Mouse (Mus musculus) bone marrow, adult 2 months (tissue): ENCODE measurements around the gene Ankrd2. TPM values are rescaled to one million over a fixed set of nuclear protein-coding genes. Genes with fewer than 3 reads are reported as not detected.
A peak's percentile ranks its signal among the peaks of the same experiment; 100 is the strongest.

Source experiments
- H3K27ac ChIP-seq: fragments of 200-500 bp; 2 replicates; pipeline ENCODE4 v1.5.1; 2012; ENCODE audit warnings: low read depth, mild to moderate bottlenecking, control low read depth, inconsistent platforms, low read length; ENCODE audit not compliant: control insufficient read depth, poor library complexity, insufficient read depth
- H3K4me1 ChIP-seq: fragments of 200-500 bp; 2 replicates; pipeline ENCODE4 v1.6.1; 2011; ENCODE audit warnings: low read length; ENCODE audit not compliant: control insufficient read depth, insufficient read depth
- H3K4me3 ChIP-seq: fragments of 200-500 bp; replicated peaks from 2 replicates; pipeline ENCODE3; 2011; ENCODE audit warnings: mild to moderate bottlenecking, low read depth, low read length, control low read depth; ENCODE audit not compliant: control insufficient read depth
- CTCF ChIP-seq: fragments of 200-500 bp; IDR thresholded peaks from 2 replicates; pipeline ENCODE4 v1.5.1; 2011; ENCODE audit warnings: low read length, control low read depth; ENCODE audit not compliant: control insufficient read depth, insufficient read depth
- POLR2A ChIP-seq: fragments of 200-500 bp; IDR thresholded peaks from 2 replicates; pipeline ENCODE4 v1.6.1; 2011; ENCODE audit warnings: low read depth, mild to moderate bottlenecking, control low read depth, low read length, borderline replicate concordance; ENCODE audit not compliant: control insufficient read depth
- WGBS: fragments of 180-500 bp; shearing (Covaris S2); methylation state at CpG from one replicate; pipeline ENCODE4 v1.1.7; 2018; 5-methylcytosine and 5-hydroxymethylcytosine counted together
- polyA plus RNA-seq: library from polyadenylated mRNA; stranded (reverse); fragments of >200 nt; gene quantifications from 2 replicates; pipeline ENCODE4 v1.2.4, GENCODE M21; 2011; ENCODE audit warnings: low replicate concordance; ENCODE audit not compliant: missing spikeins, insufficient read depth, insufficient read length

The Ankrd2 gene
- polyA plus RNA-seq: not detected in 2 replicates

- 62% methylated on average over 19 of the region's 19 CpGs for whole genome bisulfite sequencing
- Histone ChIP-seq H3K4me3 (no peak within 1 kb of the TSS), H3K27ac (no peak within 1 kb of the TSS; the same call in 1 of the 2 replicates), H3K4me1 (no peaks in the 10 kb centered on the region)
- no peak for TF ChIP-seq POLR2A
- TF ChIP-seq CTCF: peak; percentile 80
These were observed at the start of gene Ankrd2 for GRCm38 (mm10) chr19:42035456-42036248. Ankrd2 (plus strand) TSS chr19:42036000.

- H3K27ac ChIP-seq: no peak overlapping the region
- WGBS: 74% methylated on average over 4 of the region's 4 CpGs
These were observed 48.6 kb upstream of the Ankrd2 start for GRCm38 (mm10) chr19:41987206-41987605.

GRCm38 (mm10) chr19:41989810-41990209 lies 46.0 kb upstream of the Ankrd2 start:
- Histone ChIP-seq H3K27ac (0 out of 2 replicates have a peak overlapping the region, but pooled peaks have one; percentile 17), H3K4me1 (peaks cover 10% of the 10 kb centered on the region), H3K4me3 (no peak overlapping the region)
- 40% methylated on average over 6 of the region's 6 CpGs for WGBS
- TF ChIP-seq CTCF (no peak), POLR2A (no peak)

More at GRCm38 (mm10) chr19:41987206-41987605, 48.6 kb upstream of the Ankrd2 start:
- peaks cover 8% of the 10 kb centered on the region; the same call in 1 of the 2 replicates for H3K4me1 ChIP-seq
- no peak overlapping the region for H3K4me3 ChIP-seq
- TF ChIP-seq POLR2A (no peak), CTCF (no peak)

GRCm38 (mm10) chr19:41991926-41992477 lies 43.8 kb upstream of the Ankrd2 start:
- Histone ChIP-seq H3K4me1 (peaks cover 10% of the 10 kb centered on the region), H3K27ac (no peak overlapping the region), H3K4me3 (no peak overlapping the region)
- 46% methylated on average over 6 of the region's 6 CpGs for WGBS
- TF ChIP-seq CTCF (no peak), POLR2A (no peak)

GRCm38 (mm10) chr19:41992971-41993370 lies 42.8 kb upstream of the Ankrd2 start:
- 59% methylated on average over 2 of the region's 2 CpGs for WGBS
- H3K4me1 ChIP-seq: peaks cover 10% of the 10 kb centered on the region

GRCm38 (mm10) chr19:41993484-41993883 lies 42.3 kb upstream of the Ankrd2 start:
- H3K4me1 ChIP-seq: peaks cover 10% of the 10 kb centered on the region
- no peak overlapping the region for H3K4me3 ChIP-seq
- H3K27ac ChIP-seq: no peak overlapping the region
- WGBS: 65% methylated on average over 6 of the region's 6 CpGs
- TF ChIP-seq POLR2A: no peak
- no peak for TF ChIP-seq CTCF

More at GRCm38 (mm10) chr19:41992971-41993370, 42.8 kb upstream of the Ankrd2 start:
- no peak for TF ChIP-seq POLR2A
- no peak for TF ChIP-seq CTCF
- H3K4me3 ChIP-seq: no peak overlapping the region
- no peak overlapping the region for H3K27ac ChIP-seq

GRCm38 (mm10) chr19:41994023-41994422 lies 41.8 kb upstream of the Ankrd2 start:
- H3K4me1 ChIP-seq: peaks cover 10% of the 10 kb centered on the region
- TF ChIP-seq CTCF (no peak), POLR2A (no peak)
- H3K27ac ChIP-seq: peak overlapping the region; percentile 64; the same call in 1 of the 2 replicates
- H3K4me3 ChIP-seq: no peak overlapping the region
- 78% methylated on average over 7 of the region's 7 CpGs for WGBS

- Histone ChIP-seq H3K4me3 (no peak overlapping the region), H3K27ac (no peak overlapping the region), H3K4me1 (peaks cover 11% of the 10 kb centered on the region)
- 97% methylated on average over 1 of the region's 1 CpGs for WGBS
- TF ChIP-seq CTCF: no peak
- no peak for TF ChIP-seq POLR2A
These were observed 40.3 kb upstream of the Ankrd2 start for GRCm38 (mm10) chr19:41995483-41995882.
